Mouse (Mus musculus): ENCODE measurements around the gene Actl6b.

Actl6b gene

DNA sequence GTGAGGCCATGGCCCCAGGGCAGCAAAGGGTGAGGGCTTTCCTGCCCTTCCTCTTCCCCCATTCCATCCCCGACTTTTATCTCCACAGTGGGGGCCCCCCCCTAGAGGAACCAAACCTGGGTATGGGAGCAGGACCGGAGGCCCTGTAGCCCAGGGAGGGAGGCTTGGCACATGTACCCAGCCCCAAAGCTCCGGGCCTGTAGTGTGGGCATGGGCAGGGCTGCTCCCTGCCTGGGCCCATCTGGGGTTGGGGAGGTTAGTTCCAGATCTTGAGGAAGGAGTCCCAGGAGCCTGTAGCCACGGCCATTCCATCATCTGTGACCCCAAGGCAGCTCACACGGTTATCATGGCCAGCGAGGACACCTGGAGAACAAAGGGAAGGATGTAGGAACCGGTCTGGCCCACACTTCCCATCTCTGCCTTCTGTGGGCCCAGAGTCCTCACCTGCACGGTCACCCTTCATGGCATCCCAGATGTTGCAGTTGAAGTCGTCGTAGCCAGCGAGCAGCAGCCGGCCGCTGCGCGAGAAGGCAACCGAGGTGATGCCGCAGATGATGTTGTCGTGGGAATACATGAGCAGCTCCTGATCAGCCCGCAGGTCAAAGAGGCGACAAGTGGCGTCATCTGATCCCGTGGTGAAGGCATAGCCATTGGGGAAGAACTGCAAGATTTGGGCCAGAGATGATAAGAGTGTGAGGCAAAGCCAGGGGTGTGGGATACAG is 24.9 kb upstream of the Actl6b start:
- no peak for DNase-seq (ENCODE audit: low read depth, low spot score)

DNA sequence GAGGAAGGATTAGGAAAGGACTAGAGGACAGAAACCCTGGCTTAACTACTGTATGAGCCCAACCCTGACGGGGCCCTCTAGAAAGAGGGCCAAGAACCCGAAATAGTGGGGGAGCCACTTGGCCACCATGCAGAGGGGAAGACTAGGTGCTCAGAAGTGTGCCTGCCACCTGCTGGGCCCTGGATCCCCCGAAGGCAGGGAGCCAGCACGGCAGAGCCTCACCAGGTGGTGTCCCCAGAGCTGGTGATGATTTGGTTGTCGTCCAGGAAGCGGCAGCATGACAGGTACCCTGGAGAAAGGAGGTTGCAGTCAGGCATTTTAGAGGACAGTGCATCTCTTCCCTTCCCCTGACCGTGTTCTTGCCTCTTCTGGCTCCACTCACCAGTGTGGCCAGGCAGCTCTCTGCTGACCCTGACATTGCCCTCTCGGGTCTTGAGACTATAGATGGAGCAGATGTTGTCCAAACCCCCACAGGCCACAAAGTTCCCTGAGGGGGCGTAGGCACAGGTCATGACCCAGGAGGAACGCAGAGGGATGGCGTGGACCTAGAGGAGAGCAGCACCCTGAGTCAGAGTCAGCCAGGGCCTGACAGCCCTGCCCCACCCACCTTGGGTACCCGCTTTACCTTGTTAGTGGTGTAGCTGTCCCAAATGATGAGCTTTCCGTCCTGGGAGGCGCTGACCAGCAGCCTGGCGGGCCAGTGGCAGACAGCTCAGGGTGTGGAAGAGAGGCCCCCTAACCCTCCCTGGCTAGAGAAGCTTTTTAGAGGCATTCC is 23.9 kb upstream of the Actl6b start:
- no peak for DNase-seq (ENCODE audit: low read depth, low spot score)

DNA sequence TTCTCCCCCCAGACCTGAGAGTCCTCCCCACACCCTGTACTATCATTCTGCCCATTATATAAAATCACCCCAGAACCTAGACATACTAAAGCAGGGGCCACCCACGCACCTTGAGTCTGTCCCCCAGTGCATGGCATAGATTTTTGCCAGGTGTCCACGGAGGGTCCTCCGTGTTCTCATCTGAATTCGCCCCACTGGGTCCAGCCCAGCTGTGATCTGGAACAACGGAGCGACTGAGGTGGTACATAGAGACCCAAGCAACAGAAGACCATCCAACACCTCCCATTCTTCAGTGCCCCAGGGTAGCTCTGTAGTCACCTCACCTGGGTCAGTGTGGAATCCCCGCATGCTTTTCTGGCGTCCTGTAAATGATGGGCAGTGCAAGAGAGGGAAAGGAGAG is 23.2 kb upstream of the Actl6b start:
- no peak for DNase-seq (ENCODE audit: low read depth, low spot score)

DNA sequence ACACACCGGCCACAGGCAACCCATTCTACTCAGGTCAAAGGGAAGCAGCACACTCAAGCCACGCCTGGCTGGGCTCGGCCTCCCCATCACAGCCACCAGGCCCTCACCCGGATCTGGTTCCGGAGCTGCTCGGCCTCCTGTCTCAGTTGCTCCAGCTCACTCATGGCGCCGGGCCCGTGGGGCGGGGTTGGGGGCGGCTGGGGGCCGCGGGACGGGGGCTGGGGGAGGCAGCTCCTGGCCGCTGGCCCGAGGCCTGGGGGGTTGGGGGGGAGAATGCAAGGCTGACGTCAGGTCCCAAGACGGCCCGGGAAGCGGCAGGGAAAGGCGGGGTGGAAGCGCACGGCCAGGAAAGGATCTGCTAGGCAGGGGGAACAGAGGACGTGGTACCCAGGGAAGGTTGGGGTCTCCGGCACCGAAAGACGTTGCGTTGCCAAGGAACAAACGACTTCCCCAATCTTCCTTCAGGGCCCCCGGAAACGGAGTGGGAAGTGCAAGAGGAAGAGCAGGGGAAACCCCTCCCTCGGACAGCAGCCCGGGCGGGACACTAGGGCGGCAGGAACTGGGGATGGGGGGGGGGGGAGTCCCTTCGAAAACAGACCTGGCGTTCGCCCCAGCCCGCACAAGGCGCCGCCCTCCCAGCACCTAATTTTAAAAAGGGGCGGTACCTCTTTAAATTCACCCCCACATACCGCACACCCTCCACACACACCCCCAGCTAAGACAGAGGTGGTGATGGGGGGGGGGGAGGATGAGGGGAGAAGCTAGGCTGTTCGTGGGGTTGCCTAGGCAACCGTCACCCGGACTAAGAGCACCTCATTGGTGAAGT is 22.5 kb upstream of the Actl6b start:
- DNase-seq (ENCODE audit: low read depth, low spot score), result peak; percentile 96

DNA sequence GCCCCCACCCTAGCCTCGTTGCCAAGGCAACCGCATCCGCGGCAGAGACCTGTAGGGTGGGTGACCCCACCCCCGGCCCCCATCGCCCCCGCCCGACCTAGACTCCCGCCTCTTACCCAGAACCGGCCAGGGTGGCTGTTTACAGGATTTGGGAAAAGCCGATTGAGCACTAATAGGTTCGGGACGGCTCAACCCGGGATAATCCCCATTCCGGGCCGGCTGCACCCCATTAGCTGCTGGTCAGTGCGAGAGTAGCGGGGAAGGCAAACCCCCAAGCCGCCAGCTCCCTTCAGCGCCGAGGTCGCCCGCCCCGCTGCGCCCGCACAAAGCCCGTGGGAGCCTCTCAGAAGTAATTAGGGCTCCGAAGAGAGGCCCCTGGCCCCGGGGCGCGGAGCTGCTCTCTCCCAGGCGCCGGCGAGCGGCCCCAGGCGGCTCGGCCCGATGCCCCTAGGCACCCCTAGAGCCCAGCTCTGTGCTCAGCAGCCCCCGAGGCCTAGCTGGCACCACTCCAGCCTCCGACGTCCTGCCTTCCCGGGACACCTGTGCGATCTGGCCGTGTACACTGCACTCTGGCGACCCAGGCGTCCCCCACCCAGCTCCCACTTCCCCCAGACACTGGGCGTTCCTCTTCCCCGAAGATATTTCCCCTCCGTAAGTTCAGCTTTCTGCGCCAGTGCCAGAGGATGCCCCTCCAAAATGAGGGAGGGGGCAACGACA is 21.7 kb upstream of the Actl6b start:
- peak; percentile 62 for DNase-seq (ENCODE audit: low read depth, low spot score)

DNA sequence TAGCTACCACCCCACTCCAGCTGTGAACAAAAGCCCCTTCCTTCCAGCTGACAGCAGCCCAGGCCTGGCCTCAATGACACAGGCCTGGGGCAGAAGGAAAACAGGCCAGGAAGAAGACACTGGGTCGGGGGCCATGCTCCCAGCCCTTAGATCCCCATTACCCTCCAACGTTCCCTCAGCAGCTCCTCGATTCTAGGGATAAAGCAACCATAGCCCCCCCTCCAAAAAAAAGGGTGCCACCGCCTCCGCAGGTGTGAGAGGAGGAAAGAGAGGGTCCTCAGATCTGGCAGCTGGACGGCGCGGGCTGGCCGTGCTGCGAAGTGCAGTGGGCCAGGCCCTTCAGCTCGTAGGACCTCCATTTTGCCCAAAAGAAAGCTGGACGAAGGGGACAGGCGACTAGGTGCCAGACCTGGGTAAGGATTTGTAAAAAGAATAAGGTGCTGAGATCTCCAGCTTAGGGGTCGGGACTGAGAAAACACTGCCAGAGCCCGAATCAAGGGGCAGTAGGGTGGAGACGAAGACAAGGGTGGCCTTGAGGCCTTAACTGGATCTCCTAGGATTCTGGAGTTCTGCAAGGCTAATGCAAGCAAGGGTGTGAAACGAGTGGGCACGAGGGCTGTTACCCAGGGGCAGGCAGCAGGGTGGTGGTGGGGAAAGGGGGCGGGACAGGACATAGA is 21.0 kb upstream of the Actl6b start:
- DNase-seq (ENCODE audit: low read depth, low spot score), result peak; percentile 65

DNA sequence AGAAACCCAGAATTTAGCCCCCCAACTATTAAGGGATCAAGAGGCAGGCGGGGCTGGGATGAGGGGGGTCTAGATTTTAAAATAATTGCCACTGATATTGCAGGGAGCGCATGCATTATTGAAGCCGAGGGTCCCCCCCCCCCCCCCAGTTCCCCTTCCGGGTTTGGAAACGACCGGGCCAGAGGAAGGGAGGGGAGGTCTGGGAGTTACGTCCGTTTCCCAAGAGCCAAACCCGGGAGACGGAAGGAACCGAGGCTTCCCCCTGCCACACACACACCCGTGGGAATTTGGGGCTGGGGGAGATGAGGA is 20.6 kb upstream of the Actl6b start:
- DNase-seq (ENCODE audit: low read depth, low spot score), result no peak

DNA sequence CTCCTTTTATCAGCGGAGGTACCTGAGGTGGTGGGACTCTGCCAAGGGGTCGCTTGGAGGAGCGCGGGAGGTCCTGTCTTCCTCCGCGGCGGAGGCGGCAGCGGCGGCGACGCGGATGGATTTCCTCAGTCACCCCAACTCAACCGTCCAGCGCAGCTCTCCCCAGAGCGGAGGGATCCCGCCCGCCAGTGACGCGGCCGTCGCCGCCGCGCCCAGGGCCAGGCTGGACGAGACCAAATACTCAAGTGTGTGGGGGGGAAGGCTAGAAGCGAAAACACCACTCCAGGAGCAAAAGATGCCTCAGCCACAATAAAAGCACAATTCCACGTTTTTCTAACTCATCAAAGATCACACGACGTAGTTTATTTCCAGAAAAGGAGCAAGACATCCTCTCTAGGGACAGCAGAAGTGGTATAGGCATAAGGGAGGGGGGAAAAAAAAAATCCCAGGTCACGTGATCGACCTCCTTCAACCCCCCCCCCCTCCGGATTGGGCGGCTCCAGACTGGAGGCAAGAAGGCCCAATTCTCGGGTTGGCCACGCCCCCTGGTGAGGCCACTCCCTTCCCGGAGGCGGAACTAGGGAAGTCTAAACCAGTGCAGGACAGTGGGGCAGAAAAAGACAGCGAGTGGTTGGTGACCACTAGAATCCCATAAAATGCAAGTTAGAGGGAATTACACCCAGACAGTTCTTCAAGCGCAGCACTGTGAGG is 20.0 kb upstream of the Actl6b start, which contains the start of the genes Epo and Gnb2:
TSS of gene Epo (minus strand) at position 126 of the 711 bp plus-strand sequence.
TSS of gene Gnb2 (minus strand) at position 394 of the 711 bp plus-strand sequence.
- DNase-seq (ENCODE audit: low read depth, low spot score), result peak; percentile 99

DNA sequence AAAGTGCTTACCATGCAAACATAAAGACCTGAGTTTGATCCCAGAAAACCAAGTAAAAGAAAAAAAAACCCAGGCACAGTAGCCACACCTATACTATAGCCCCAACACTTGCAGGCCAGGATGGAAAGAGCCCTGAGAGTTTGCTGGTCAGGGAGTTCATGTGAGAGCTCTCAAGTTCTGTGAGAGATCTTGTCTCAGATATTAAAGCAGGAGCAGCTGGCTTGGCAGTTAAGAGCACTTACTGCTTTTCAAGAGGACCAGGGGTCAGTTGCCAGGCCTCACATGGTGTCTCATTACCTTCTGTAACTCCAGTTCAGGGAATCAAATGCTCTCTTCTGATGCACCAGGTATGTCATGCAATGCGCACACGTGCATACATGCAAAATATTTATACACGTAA is 18.6 kb upstream of the Actl6b start:
- DNase-seq (ENCODE audit: low read depth, low spot score), result no peak

DNA sequence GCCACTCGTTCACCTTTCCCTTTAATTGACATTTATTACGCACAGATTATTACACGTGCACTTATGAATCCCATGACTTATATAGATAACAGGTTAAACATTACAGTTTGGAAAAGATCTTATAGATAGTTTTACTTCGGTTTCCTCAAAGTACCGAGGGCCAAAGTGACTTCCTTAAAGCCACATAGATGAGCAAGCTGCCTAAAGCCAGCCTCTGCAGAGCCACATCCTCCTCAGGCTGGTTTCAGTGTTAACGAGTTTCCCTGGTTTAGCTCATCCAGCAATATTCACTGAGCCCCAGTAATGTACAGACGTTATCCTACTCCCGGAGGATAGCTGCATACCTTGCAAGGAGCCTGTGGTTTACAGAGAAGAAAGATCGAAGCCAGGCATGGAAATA is 18.0 kb upstream of the Actl6b start:
- DNase-seq (ENCODE audit: low read depth, low spot score), result no peak

DNA sequence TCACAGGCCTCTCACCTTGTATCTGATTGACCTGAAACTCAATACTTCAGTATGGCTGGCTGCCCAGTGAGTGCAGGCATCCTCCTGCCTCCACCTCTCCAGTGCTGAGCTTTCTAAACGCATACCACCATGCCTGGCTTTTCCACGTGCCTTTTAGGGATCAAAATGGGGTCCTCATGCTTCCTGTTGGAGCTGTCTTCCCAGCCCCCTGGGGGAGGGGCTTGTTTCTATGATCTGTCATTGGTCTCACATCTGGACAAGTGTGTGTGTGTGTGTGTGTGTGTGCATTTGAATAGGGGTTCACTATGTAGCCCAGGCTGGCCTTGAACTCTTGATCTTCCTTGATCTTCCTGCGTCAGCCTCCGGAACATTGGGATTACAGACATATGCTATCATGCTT is 15.9 kb upstream of the Actl6b start:
- DNase-seq (ENCODE audit: low read depth, low spot score), result no peak

DNA sequence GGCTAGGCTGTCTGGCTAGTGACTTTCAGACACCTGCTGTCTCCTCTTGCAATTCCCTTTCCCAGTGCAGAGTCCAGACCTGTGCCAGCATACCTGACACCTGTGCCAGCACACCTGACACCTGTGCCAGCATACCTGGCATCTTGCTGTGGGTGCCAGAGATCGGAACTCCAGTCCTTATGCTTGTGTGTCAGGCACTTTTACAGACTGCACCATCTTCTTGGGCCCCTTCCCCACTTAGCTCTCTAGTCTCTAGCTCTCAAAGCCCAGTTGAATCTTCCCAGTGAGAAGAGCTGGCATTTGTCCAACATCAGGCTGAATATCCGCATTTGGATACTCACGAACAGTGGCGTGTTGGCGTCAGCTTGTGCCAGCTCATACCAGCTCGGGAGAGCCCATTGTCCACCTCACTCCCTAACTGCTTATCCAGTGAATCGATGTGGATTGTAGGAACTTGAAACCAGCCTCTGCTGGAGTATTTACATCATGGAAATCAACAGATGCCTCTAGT is 14.0 kb upstream of the Actl6b start:
- peak; percentile 89 for DNase-seq (ENCODE audit: low read depth, low spot score)

DNA sequence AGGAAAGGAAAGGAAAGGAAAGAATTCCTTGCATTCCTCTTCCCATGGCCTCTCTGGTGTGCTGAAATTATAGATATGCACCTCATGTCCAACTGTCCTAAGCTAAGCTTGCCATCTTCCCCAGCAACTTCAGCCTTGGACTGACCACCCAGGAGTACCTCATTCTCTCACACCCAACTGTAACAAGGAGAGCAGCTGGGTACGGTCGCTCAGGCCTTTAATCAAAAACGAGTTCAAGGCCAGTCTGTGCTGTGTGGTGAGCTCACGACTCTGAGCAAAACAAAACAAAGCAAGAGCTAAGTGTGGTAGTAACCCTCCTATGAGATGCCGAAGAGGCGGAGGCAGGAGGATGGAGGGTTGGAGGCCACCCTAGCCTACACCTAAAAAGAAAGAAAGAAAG is 12.3 kb upstream of the Actl6b start:
- no peak for DNase-seq (ENCODE audit: low read depth, low spot score)

DNA sequence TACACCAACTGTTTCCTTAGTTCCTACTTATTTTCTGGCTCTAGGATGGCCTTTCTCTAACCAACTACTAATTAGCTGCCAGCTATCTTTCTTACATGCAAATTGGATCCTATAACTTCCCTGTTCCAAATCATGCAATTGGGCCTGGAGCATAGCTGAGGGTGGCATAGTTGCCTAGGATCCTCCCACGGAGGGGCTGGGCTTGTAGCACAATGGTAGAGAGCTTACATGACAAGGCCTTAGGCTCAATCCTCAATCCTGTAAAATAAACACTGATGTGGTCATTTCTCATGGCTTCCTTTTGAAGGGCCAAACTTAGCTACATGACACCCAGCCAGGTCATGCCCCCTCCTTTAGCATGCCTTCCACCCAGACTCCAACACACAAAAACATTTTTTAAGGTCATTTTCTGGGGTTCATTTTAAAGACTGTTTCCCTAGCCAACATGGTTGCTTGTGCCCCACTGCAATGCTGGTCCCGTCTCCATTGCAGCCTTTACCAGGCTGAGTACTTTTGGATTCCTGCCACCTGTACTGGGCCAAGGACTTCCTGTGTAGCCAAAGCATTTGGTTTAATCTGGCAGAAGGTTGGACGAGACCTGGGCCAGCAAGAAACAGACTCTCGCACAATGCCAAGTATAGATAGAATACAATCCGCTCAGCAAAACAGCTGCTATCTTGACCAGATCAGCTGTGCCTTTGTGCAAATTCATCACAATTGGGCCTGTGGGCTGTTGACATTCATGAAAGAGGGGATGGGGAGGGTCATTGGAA is 11.4 kb upstream of the Actl6b start:
- peak; percentile 94 for DNase-seq (ENCODE audit: low read depth, low spot score)

DNA sequence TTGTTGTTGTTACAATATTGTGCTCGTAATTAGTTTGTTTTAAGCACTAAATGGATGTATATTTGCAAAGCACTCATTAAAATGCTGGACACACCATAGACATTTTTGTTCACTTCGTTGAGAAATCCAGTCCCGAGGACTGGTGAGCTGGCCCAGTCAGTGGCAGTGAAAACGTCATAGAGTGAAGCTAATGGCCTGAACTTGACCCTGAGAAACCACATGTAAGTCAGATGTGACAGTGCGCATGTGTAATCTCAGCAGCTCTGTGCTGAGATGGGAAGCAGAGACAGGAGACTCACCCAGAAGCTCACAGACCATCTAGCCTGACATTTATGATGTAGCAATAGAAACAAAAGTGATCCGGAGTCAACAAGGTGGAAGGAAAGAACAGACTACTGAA is 8.4 kb upstream of the Actl6b start:
- DNase-seq (ENCODE audit: low read depth, low spot score), result no peak

DNA sequence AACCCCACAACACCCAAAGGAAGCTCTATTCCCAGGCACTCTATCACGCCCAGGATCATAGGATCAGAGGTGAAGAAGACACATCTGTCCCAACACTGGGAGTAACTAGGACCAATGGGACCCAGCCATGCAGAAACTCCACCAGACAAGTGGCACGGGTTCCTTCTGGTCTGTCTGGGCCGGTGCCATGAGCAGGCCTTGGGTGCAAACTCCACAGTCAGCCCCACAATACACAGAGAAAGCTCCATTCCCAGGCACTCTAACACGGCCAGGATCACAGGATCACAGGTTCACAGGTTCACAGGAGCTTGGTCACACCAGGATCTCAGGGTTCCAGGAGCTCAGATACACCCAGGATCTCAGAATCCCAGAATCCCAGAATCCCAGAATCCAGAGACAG is 7.7 kb upstream of the Actl6b start:
- DNase-seq (ENCODE audit: low read depth, low spot score), result no peak

DNA sequence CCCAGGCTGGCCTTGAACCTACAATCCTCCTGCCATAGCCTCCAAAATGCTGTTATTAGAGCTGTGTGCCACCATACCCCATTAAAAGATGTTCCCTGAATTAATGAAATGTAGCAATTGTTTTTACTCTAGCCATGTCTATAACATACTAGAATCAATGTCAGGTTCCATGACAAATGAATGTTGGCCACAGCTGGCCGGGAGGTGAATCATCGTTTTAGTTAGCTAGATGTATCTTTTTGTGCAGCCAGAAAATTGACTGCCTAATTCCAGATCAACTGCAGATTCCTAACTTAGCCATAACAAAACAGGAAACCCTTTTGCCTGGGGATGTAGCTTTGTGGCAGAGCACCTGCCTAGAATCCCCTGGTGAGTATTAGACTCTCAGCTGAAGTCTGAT is 3.5 kb upstream of the Actl6b start:
- DNase-seq (ENCODE audit: low read depth, low spot score), result no peak

DNA sequence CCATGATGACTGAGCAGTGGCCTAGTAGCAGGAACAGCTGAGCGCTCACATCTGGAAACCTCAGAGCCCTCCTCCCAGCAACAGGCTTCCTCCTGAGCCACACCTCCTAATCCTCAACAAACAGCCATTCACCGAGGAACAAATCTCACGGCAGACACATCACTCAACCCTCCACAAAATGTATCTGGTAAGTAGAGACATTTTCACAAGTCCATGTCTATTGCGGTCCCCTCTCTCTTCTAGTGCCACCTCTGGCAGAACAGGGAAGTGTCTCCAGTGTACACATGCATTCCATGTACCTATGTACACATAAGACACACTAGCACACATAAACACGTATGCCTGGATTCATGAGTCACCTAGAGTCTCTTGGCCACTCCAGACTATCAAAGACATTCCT is 2.2 kb upstream of the Actl6b start:
- peak; percentile 47 for DNase-seq (ENCODE audit: low read depth, low spot score)

DNA sequence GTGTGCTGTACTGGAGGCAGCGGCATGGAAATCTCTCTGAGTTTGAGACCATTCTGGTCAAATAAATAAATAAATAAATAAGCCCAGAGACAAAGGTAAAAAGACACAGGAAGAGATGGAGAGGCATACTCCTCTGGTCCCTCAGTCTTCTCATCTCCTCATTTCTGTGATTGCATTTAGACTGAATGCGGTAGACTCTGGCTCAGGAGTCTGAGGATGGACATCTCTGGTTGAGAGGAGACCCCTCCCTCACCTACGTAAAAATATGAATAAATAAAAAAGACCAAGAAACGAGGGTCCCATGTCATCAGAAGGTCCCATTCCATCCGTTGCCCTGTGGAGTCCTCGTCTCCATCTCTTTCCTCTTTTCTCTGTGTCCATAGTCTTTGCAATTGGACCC is 317 bp upstream of the Actl6b start:
- no peak for DNase-seq (ENCODE audit: low read depth, low spot score)

DNA sequence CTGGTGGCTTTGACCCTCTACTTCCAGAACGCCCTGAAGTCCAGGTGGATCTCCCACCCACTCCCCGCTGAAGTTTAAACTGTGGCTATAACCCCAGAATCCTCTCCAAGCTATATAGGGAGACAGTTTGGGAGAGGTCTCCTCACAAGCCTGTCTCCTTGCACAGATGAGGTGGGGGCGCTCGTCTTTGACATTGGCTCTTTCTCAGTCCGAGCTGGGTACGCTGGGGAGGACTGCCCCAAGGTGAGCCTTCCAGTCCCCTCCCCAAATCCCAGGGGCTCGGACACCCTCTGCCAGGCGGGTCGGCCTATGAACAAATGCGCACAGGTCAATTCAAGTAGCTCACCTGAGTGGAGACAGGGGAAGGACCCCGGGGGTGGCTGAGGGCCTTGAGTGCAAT is 581 bp downstream of the Actl6b start:
- DNase-seq (ENCODE audit: low read depth, low spot score), result no peak
